Mouse (Mus musculus): ENCODE measurements around the gene Slc10a3. TPM values are rescaled to one million over a fixed set of nuclear protein-coding genes. Genes with fewer than 3 reads are reported as not detected.
"Not testable (repeated sequence)": the region's sequence is repeated elsewhere in the genome, so short reads cannot be mapped to it uniquely, and the experiment has no call there.

The Slc10a3 gene
- total RNA-seq (2021): 1 to 10 TPM; 2.7 to 3.4 TPM
- long read RNA-seq, experiment 1, partial matches to known transcripts: 1 of 3 reads
- long read RNA-seq, experiment 1, other reads (novel, unspliced or antisense): 0 of 3 reads
- long read RNA-seq, experiment 2: 0 reads

- peak; percentile 71 to 85 for DNase-seq (ENCODE audit: low spot score in 2 of 2)
Measured at GRCm38 (mm10) chrX:74372888-74373549, at the start of gene Slc10a3, which contains the start of gene Ubl4a. Slc10a3 (minus strand) TSS chrX:74373349. Ubl4a (minus strand) TSS chrX:74373218.

GRCm38 (mm10) chrX:74413377-74413776 is 40.2 kb upstream of the Slc10a3 start:
- peak; percentile 58 to 59 for DNase-seq (ENCODE audit: low spot score in 2 of 2)

GRCm38 (mm10) chrX:74408340-74408739 is 35.2 kb upstream of the Slc10a3 start:
- no peak for DNase-seq (ENCODE audit: low spot score in 2 of 2)

DNA sequence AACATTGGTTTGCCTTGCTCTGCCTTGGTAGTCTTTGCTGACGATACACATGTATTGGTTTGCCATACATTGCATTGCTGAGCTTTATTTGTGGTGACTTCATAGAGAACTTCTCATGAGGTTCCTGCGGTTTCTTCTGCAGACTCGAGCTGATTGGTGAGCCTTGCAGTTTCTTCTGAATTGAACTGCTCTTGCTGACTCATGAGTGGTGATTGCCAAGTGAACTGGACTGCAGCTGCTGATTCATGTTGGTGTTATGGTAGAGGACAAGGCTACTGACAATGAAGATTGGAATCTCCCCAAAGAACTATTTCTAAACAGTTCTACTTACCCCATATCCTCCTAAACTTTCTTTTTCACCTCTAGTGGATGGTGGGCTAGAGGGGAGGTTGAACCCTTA is 27.0 kb upstream of the Slc10a3 start:
- no peak for DNase-seq (ENCODE audit: low spot score in 2 of 2)

GRCm38 (mm10) chrX:74392535-74393443 is 19.6 kb upstream of the Slc10a3 start, which contains the start of the genes Fam3a and Ikbkg:
Fam3a (minus strand) TSS chrX:74393272.
Ikbkg (plus strand) TSS chrX:74393290.
- peak; percentile 68 to 77 for DNase-seq (ENCODE audit: low spot score in 2 of 2)

DNA sequence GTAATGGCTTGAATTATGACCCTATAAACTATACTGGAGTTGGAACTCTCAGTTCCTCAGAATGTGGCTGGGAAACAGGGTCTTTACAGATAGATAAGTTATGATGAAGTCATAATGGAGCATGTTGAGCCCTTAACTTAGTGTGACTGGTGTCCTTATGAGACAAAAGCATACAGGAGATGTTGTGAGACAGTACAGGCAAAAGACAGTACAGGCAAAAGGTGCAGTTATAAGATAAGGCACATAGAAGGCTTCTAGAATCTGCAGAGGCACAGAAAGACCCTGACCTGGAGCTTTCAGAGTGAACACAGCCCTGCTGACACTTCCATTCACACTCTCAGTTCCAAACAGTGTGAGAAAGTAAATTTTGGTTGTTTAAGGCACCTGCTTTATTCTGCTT is 15.0 kb upstream of the Slc10a3 start:
- DNase-seq (ENCODE audit: low spot score in 2 of 2): no peak

- DNase-seq (ENCODE audit: low spot score in 2 of 2): no peak
Measured at GRCm38 (mm10) chrX:74384451-74384850, 11.3 kb upstream of the Slc10a3 start.

- peak; percentile 49 to 64 for DNase-seq (ENCODE audit: low spot score in 2 of 2)
Measured at GRCm38 (mm10) chrX:74368209-74368909, 4.8 kb downstream of the Slc10a3 start.

DNA sequence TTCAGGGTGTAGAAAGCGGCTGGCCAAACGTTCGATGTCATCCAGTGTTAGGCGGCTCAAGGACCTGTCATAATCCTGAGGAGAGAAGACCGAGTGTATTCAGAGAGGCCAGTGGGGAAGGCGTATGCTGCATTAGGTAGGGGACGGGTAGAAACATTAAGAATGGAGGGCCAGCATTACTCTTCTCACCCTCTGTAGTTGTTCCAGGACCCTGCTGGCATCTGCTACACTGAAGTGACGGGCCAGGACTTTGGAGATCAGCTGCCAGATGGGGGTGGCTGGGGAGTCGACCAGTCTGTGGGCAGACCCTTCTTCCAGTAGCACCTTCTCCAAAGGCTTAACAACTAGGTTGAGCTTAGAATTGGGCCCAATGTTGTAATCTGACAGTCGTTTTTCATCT is 5.6 kb downstream of the Slc10a3 start:
- no peak for DNase-seq (ENCODE audit: low spot score in 2 of 2)

DNA sequence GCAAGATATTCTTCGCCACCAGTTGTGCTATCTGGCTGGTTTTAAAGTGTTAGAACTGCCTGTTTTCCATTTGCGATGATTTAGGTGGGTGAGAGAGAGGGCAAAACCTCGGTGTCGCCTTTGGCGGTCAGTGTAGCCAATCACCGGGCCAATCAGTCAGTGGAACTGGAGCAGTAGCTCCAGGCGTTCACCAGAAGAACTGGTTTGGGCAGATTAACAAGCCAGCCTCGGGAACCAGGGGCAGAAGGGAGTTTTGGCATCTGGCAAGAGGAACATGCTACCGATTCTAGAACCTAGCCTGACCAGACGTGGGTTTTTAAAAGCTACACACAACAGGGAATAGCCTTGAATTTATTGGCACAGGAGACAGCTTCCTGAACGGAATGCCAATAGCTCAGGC is 14.0 kb downstream of the Slc10a3 start:
- no peak for DNase-seq (ENCODE audit: low spot score in 2 of 2)

GRCm38 (mm10) chrX:74357069-74357468 is 16.1 kb downstream of the Slc10a3 start:
- not testable (repeated sequence) for DNase-seq (ENCODE audit: low spot score in 2 of 2)

DNA sequence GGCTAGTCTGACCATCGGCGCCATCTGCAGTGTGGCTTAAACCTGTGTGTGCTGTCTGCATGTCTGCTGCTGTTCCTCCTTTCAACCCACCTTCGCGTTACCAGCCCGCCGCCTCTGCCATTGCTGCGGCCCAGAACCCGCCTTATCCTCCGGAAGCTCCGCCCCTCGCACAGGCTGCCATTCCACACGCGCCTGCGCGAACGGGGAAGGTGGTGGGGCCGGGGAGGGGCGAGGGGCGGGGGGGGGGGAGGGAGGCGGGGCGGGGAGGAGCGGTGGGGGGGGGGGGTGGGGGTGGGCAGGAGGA is 19.7 kb downstream of the Slc10a3 start, which contains the start of gene Lage3:
Lage3 (minus strand) TSS at position 152 of the 304 bp plus-strand sequence.
- DNase-seq (ENCODE audit: low spot score in 2 of 2): peak; percentile 72 to 82

GRCm38 (mm10) chrX:74352645-74353466 is 20.3 kb downstream of the Slc10a3 start:
- no peak for DNase-seq (ENCODE audit: low spot score in 2 of 2)

DNA sequence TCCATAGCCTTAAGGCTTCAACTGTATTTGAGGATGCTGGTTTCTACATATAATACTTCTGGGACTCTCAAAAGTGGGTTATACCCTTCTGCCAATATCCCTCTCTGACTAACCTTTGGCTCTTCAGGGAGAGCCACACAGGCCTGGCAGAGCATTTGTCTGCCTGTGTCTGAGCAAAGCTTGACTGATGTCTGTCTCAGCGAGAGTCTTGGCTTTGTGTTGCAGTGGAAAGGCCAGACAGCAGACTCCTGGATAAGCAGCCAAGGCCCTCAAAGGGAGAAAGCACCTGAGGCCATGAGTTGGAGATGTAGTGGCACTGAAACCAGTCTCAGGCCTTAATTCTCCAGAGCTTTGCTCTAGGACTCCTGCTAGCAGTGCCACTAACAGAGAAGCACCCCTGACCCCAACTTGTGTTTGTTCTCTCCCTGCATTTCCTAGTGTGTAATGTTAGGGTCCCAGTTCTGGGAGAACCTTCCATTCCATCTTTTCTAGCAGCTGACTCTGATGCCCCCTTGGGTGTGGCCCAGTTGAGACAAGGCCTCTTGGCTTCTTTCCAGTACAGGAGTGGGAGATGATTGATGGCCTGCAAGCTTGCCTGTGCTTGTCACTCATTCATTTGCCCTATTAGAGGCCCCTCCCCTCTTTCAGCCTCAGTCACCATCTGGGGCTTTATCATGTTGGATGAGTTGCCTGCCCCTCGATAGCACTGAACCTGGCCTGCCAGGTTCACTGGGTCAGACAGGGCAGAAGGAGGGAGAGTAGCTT is 42.8 kb downstream of the Slc10a3 start:
- no peak for DNase-seq (ENCODE audit: low spot score in 2 of 2)

GRCm38 (mm10) chrX:74329215-74329671 is 43.9 kb downstream of the Slc10a3 start:
- DNase-seq (ENCODE audit: low spot score in 2 of 2): no peak

- peak; percentile 43 to 58 for DNase-seq (ENCODE audit: low spot score in 2 of 2)
Measured at GRCm38 (mm10) chrX:74328725-74329161, 44.4 kb downstream of the Slc10a3 start, which contains the start of gene Plxna3. Plxna3 (plus strand) TSS chrX:74329066.

Measured in left cerebral cortex, adult 18-20 months (tissue).